Mouse (Mus musculus): Measurements from ENCODE around the gene Akap5.

The Akap5 gene

GRCm38 (mm10) chr12:76324679-76325431 lies at the start of gene Akap5:
Akap5 (plus strand) TSS chr12:76324891.
- DNase-seq (ENCODE audit: low spot score in 2 of 2) = peak; percentile 44 to 55

- DNase-seq (ENCODE audit: low spot score in 2 of 2) = no peak
These were observed 46.5 kb upstream of the Akap5 start for GRCm38 (mm10) chr12:76278209-76278608.

- DNase-seq (ENCODE audit: low spot score in 2 of 2) = peak in 1 of 2 experiments; percentile 35
These were observed 44.1 kb upstream of the Akap5 start for GRCm38 (mm10) chr12:76280556-76280955.

- DNase-seq (ENCODE audit: low spot score in 2 of 2) = no peak
These were observed 43.5 kb upstream of the Akap5 start for GRCm38 (mm10) chr12:76281111-76281660.

GRCm38 (mm10) chr12:76282132-76282531 lies 42.6 kb upstream of the Akap5 start:
- no peak for DNase-seq (ENCODE audit: low spot score in 2 of 2)

GRCm38 (mm10) chr12:76282532-76283173 lies 42.0 kb upstream of the Akap5 start:
- no peak for DNase-seq (ENCODE audit: low spot score in 2 of 2)

- no peak for DNase-seq (ENCODE audit: low spot score in 2 of 2)
These were observed 39.3 kb upstream of the Akap5 start for GRCm38 (mm10) chr12:76285418-76285817.

GRCm38 (mm10) chr12:76287986-76288385 lies 36.7 kb upstream of the Akap5 start:
- no peak for DNase-seq (ENCODE audit: low spot score in 2 of 2)

GRCm38 (mm10) chr12:76288494-76288893 lies 36.2 kb upstream of the Akap5 start:
- no peak for DNase-seq (ENCODE audit: low spot score in 2 of 2)

- no peak for DNase-seq (ENCODE audit: low spot score in 2 of 2)
These were observed 35.3 kb upstream of the Akap5 start for GRCm38 (mm10) chr12:76289428-76289827.

- DNase-seq (ENCODE audit: low spot score in 2 of 2) = no peak
These were observed 34.4 kb upstream of the Akap5 start for GRCm38 (mm10) chr12:76290271-76290670.

- DNase-seq (ENCODE audit: low spot score in 2 of 2) = no peak
These were observed 31.5 kb upstream of the Akap5 start for GRCm38 (mm10) chr12:76293192-76293591.

GRCm38 (mm10) chr12:76297830-76298229 lies 26.9 kb upstream of the Akap5 start:
- DNase-seq (ENCODE audit: low spot score in 2 of 2) = no peak

GRCm38 (mm10) chr12:76299361-76299906 lies 25.3 kb upstream of the Akap5 start:
- no peak for DNase-seq (ENCODE audit: low spot score in 2 of 2)

- DNase-seq (ENCODE audit: low spot score in 2 of 2) = peak in 1 of 2 experiments; percentile 32
These were observed 24.3 kb upstream of the Akap5 start for GRCm38 (mm10) chr12:76300367-76300766.

GRCm38 (mm10) chr12:76303474-76303873 lies 21.2 kb upstream of the Akap5 start:
- no peak for DNase-seq (ENCODE audit: low spot score in 2 of 2)

- no peak for DNase-seq (ENCODE audit: low spot score in 2 of 2)
These were observed 20.5 kb upstream of the Akap5 start for GRCm38 (mm10) chr12:76304199-76304598.

GRCm38 (mm10) chr12:76305107-76305506 lies 19.6 kb upstream of the Akap5 start:
- DNase-seq (ENCODE audit: low spot score in 2 of 2) = no peak

- no peak for DNase-seq (ENCODE audit: low spot score in 2 of 2)
These were observed 17.7 kb upstream of the Akap5 start for GRCm38 (mm10) chr12:76306852-76307561.

GRCm38 (mm10) chr12:76307964-76308363 lies 16.7 kb upstream of the Akap5 start:
- DNase-seq (ENCODE audit: low spot score in 2 of 2) = peak; percentile 67 to 80

- DNase-seq (ENCODE audit: low spot score in 2 of 2) = no peak
These were observed 16.3 kb upstream of the Akap5 start for GRCm38 (mm10) chr12:76308436-76308835.

- DNase-seq (ENCODE audit: low spot score in 2 of 2) = no peak
These were observed 14.7 kb upstream of the Akap5 start for GRCm38 (mm10) chr12:76310007-76310406.
